Mouse (Mus musculus) testis, adult 2 months (tissue): ENCODE results near the gene Gm10639.
"Not testable (repeated sequence)": the region's sequence is repeated elsewhere in the genome, so short reads cannot be mapped to it uniquely, and the experiment has no call there.

Experiments used
- CTCF ChIP-seq: fragments of 200-500 bp; IDR thresholded peaks from 2 replicates; pipeline ENCODE4 v1.5.1; 2012; ENCODE audit warnings: low read depth, mild to moderate bottlenecking, inconsistent platforms, low read length, moderate library complexity; ENCODE audit not compliant: control insufficient read depth, insufficient read depth, insufficient replicate concordance
- POLR2A ChIP-seq: fragments of 200-500 bp; IDR thresholded peaks from 2 replicates; pipeline ENCODE4 v1.6.1; 2012; ENCODE audit warnings: low read depth, mild to moderate bottlenecking, inconsistent platforms, low read length, moderate library complexity; ENCODE audit not compliant: control insufficient read depth

DNA sequence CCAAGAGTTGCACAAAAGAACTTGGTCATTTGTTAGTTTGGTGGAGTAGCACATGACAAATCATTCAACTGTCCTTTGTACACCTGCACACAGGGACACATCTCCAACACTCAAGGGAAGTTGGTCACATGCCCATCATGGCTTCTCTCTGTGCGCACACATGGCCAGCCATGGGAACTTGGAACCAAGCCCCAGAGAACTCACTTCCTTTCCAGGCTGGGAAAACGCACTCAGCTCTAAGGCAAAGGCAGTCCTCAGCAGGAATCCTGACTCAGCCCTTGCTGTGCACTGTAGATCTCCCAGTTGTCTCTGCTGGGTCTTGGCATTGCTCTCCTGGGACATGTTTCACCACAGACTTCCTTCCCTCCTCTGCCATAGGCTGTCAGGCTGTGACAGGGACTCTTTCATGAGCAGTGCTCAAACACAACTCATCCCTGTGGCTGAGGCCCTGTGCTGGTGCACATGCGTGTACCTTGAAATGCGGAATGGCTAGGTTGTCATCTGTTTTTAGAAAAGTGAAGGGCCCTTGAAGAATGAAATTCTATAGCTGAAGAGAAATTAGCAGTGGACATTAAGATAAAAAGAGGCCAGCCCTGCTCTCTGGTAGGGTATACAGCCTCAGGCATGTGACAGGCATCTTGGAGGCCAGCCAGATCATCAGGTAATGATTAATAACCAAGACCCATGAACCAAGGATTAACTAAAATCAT lies 7.6 kb upstream of the Gm10639 start:
- TF ChIP-seq POLR2A, CTCF: not testable (repeated sequence)
